Mouse (Mus musculus) brown adipose tissue, adult 24 weeks (tissue): Measurements from ENCODE around the gene Isg20l2. TPM values are rescaled to one million over a fixed set of nuclear protein-coding genes. Genes with fewer than 3 reads are reported as not detected.

Experiments used
- H3K27ac ChIP-seq: fragments of 200-500 bp; replicated peaks from 2 replicates; pipeline ENCODE4 v1.5.1; 2012; ENCODE audit warnings: low read depth, mild to moderate bottlenecking, low read length
- H3K4me1 ChIP-seq: fragments of 200-500 bp; 2 replicates; pipeline ENCODE4 v1.6.1; 2012; ENCODE audit warnings: low read length, mixed read lengths; ENCODE audit not compliant: control insufficient read depth, insufficient read depth, insufficient read length
- H3K4me3 ChIP-seq: fragments of 200-500 bp; 2 replicates; pipeline ENCODE4 v1.5.1; 2012; ENCODE audit warnings: low read depth, mild to moderate bottlenecking, low read length, moderate library complexity; ENCODE audit not compliant: insufficient read depth
- polyA plus RNA-seq: library from polyadenylated mRNA; stranded (reverse); fragments of >200 nt; gene quantifications from 2 replicates; pipeline ENCODE4 v1.2.4, GENCODE M21; 2012; ENCODE audit not compliant: missing spikeins, insufficient read depth, insufficient read length

Isg20l2 gene
- polyA plus RNA-seq, 1 experiment, result 6.7 TPM

GRCm38 (mm10) chr3:87948378-87949265, 18.5 kb downstream of the Isg20l2 start, which contains the start of gene Crabp2:
TSS of gene Crabp2 (plus strand) at chr3:87948666.
- no peaks in the 10 kb centered on the region; the same call in 1 of the 2 replicates for H3K4me1 ChIP-seq
- no peak within 1 kb of the TSS for H3K27ac ChIP-seq
- no peak within 1 kb of the TSS for H3K4me3 ChIP-seq

- H3K4me1 ChIP-seq, result no peaks in the 10 kb centered on the region; the same call in 1 of the 2 replicates
- no peak overlapping the region for H3K4me3 ChIP-seq
- H3K27ac ChIP-seq, result no peak overlapping the region
Observed at GRCm38 (mm10) chr3:87949266-87949954, 19.3 kb downstream of the Isg20l2 start.

DNA sequence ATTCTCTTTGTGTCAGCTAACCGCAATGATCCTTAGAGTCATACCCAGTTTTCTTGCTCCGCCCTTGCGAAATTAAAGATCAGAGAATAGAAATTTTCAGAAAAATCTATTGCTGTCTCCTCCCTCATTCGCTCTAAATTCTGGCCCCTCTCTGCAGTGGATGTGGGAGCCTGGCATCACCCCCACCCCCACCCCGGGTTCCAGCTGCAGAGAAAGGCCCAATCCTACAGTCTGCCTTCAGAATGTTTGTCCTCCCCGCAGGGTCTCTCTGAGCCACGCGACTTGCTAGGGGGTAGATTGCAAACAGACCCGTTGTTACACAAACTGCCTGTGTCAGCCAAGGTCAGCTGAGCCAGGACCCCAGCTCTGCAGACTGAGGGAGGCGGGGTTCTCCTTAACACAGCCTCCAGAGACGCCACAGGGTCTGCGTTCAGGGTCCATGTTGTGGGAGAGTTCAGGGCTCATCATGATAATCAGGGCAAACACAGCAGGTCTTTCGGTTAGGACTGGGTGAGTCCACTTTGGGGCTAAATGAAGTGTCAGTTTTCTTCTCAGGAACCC, 19.9 kb downstream of the Isg20l2 start:
- H3K4me3 ChIP-seq, result no peak overlapping the region
- H3K4me1 ChIP-seq, result no peaks in the 10 kb centered on the region; the same call in 1 of the 2 replicates
- H3K27ac ChIP-seq, result no peak overlapping the region

DNA sequence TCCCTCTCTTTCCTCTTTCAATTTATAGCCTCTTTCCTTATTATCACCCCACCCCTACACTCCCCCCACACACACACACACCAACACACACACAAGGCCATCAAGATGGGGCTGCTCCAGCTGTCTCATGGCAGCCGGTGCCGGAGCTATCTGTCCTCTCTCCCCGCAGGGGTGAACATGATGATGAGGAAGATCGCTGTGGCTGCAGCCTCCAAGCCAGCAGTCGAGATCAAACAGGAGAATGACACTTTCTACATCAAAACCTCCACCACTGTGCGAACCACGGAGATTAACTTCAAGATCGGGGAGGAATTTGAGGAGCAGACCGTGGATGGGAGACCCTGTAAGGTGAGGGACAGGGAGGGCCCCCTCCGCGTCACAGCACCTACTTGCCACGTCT, 21.8 kb downstream of the Isg20l2 start:
- Histone ChIP-seq H3K27ac (no peak overlapping the region), H3K4me3 (no peak overlapping the region), H3K4me1 (no peaks in the 10 kb centered on the region; the same call in 1 of the 2 replicates)

- H3K4me1 ChIP-seq, result no peaks in the 10 kb centered on the region; the same call in 1 of the 2 replicates
- no peak overlapping the region for H3K4me3 ChIP-seq
- no peak overlapping the region for H3K27ac ChIP-seq
Observed at GRCm38 (mm10) chr3:87952440-87952839, 22.3 kb downstream of the Isg20l2 start.

GRCm38 (mm10) chr3:87958056-87958455, 27.9 kb downstream of the Isg20l2 start:
- Histone ChIP-seq H3K27ac (no peak overlapping the region), H3K4me3 (no peak overlapping the region), H3K4me1 (no peaks in the 10 kb centered on the region)

- no peaks in the 10 kb centered on the region for H3K4me1 ChIP-seq
- H3K27ac ChIP-seq, result no peak overlapping the region
- no peak overlapping the region for H3K4me3 ChIP-seq
Observed at GRCm38 (mm10) chr3:87958476-87958875, 28.4 kb downstream of the Isg20l2 start.

GRCm38 (mm10) chr3:87958967-87959366, 28.9 kb downstream of the Isg20l2 start:
- Histone ChIP-seq H3K27ac (no peak overlapping the region), H3K4me3 (no peak overlapping the region), H3K4me1 (no peaks in the 10 kb centered on the region)

DNA sequence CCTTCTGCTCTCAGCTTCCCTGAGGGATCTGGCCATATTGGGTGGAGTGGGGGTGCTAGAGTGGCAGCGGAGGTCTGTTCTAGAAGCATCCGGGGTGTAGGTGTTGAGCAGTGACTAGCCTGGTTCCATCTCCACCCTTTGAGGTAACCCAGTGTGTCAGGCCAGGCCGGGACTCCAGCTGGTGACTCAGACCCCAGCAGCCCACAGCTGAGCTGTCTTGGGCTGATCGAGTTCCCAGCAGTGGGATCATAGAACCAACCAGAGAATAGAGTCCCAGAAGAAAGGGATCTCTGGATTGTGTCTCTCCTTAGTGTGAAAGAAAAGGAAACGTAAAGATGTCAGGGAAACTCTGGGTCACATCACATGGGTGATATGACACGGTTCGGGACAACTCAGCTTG, 29.3 kb downstream of the Isg20l2 start:
- Histone ChIP-seq H3K4me3 (no peak overlapping the region), H3K27ac (no peak overlapping the region), H3K4me1 (no peaks in the 10 kb centered on the region)

DNA sequence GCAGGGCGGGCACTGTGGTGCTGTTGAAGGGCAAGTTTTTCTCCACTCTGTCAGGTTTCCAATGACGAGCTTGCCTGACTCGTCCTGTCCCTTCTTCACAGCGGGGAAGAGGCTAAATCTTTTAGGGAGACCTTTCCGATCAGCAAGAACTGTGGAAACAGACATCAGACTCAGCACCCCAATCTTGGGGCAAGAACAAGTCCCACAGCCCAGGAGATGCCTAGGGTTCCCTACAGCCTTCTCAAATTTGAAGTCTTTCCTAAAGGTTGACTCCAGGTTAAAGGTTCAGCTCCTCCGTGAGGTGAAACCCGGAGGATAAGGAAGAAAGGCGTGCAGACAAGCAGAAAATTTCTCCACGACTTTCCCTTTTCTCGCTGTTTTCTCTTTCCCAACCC, 30.1 kb downstream of the Isg20l2 start:
- no peak overlapping the region for H3K27ac ChIP-seq
- H3K4me1 ChIP-seq, result no peaks in the 10 kb centered on the region
- H3K4me3 ChIP-seq, result peak overlapping the region; percentile 57

DNA sequence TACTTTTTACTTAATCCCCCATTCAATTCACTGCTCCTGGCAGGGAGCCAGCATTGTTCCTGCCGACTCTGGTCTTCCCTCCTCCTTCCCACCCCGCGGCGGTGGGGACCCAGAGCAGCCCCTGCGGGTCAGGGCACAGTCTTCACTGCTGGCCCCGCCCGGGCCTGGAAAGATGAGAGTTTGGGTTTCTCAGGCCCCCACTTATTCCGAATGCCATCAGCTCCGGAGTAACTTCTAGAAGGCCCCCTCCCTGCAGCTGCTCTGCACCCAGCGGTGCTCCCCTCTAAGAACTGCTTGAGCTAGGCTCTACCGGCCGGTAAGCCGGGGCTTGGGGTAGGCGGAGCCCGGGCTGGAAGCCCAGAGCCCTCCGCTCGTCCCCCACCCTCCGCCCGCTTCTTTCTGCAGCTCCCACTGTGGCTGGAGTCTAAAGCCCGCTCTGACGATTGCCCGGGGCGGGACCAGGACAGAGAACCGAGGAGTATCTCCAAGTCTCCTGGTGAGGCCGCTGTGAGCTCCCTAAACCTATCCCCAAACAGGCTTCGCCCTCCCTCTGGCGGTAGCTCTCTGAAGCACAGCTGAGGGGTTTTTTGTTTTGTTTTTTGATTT, 30.6 kb downstream of the Isg20l2 start:
- Histone ChIP-seq H3K27ac (no peak overlapping the region), H3K4me3 (peak overlapping the region; percentile 57), H3K4me1 (no peaks in the 10 kb centered on the region)

- peak overlapping the region; percentile 65 for H3K27ac ChIP-seq
- peak overlapping the region; percentile 80 for H3K4me3 ChIP-seq
- H3K4me1 ChIP-seq, result no peaks in the 10 kb centered on the region
Observed at GRCm38 (mm10) chr3:87970184-87970938, 40.2 kb downstream of the Isg20l2 start.

GRCm38 (mm10) chr3:87970939-87971488, 40.9 kb downstream of the Isg20l2 start, which contains the start of gene Nes:
TSS of gene Nes (plus strand) at chr3:87971078.
- Histone ChIP-seq H3K4me1 (no peaks in the 10 kb centered on the region), H3K27ac (peak within 1 kb of the TSS; percentile 91), H3K4me3 (peak within 1 kb of the TSS; percentile 80)
